Mouse (Mus musculus): ENCODE measurements around the gene Dtx2.

Gene Dtx2

DNA sequence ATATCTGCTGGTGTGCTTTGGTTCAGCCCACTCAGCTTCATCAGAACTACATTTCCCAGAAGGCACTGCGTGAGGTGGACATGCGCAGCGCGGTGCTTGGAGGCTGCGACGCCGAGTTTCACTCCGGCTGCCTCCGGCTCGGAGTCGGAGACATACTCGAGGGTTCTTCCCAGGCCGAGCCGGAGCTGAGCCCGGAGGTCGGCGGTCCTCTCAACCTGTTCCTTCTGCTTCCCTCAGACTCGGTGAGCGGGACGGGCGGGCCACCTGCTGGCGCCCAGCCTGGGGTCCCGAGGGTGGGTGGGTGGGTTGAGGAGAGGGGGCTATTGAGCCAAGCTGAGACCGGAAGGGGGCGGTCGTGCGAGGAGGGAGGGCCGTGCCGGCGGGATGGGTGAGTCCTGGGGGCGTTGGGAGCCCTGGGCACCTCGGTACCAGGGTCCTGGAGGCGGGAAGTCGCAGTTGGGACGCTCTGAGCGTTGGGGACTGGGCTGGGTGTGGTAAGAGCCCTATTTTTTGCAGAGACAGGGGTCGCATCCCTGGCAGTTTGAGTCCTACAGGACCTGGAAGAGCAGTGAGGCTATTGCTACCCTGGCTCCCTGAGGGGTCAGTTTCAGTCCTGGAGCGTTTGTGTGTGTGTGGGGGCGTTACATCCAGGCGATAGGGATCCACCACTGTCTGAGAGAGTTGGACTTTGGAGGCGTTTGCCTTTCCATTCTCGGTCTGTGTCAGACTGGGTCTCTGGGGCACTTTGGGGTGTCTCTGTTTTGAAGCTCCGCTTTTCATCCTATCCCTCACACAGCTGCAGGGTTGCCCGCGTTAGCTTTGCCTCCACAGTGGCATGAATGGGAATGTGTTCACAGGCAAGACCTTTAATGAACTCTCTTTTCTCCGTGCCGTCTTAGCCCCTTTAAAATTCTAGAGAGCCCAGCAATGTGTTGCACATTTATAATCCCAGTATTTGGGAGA, at the start of gene Dtx2:
TSS of gene Dtx2 (plus strand) at position 76 of the 963 bp plus-strand sequence.
- ATAC-seq (ENCODE audit: low TSS enrichment): peak; percentile 98

DNA sequence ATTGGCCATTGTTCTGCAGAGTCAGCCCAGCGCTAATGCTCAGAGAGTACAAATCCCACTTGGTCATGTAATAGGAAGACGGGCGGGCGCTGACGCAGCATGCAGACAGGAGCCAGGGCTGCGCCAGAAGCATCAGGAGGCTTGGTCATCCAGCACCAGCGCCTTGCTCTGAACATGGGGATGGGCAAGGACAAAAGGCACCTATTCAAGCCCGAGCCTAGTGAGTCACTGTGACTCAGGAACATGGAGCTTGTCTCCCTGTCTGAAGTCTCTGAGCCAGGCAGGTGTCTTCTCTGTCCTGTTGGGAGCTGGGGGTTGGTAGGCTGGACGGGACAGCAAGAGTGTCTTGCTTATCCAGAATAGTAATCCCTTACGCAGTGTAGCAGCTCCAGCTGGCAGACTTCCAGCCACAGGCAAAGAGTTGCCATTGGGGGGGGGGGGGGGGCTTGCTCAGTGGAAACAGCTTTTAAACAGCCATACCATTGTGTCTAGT, 48.6 kb upstream of the Dtx2 start:
- peak; percentile 59; the same call in 1 of the 2 replicates for ATAC-seq (ENCODE audit: low TSS enrichment)

DNA sequence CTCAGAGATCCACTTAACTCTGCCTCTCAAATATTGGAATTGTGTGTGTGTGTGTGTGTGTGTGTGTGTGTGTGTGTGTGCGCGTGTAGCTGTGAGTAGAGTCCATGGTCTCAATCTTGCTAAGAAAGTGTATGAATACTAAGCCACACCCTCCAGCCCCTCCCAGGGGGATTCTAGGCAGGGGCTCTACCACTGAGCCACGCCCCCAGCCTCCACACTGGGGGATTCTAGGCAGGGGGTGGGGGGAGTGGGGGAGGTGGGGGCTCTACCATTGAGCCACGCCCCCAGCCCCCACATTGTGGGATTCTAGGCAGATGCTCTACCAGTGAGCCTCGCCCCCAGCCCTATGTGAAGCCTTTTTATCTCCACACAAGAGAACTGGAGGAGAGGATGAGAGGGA, 48.0 kb upstream of the Dtx2 start:
- no peak for ATAC-seq (ENCODE audit: low TSS enrichment)

DNA sequence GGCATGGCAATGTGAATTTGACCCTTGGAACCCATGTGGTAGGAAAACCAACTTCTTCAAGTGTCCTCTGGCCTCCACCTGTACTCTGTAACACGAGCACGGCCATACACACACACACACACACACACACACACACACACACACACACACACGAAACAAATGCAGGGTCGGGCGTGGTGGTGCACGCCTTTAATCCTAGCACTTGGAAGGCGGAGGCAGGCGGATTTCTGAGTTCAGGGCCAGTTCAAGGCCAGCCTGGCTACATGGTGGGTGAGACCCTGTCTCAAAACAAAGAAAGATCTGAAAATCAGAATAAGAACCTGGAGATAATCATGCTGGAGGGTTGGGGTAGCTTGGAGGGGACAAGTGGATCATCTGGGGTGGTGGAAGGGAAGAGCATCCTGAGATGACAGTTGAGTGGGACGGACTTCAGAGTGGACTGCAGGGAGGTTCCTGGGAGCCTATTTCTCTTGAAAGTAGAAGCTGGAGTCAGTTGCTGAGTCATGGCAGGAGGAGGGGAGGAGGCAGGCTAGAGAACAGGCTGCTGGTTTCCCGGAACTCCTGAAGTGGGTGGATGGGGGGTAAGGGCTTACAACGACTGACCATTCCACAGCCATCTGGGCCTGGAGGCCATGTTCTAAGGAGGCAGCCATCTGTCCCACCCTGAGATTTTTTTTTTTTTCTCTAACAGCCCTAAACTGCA, 43.7 kb upstream of the Dtx2 start:
- peak; percentile 52; the same call in 1 of the 2 replicates for ATAC-seq (ENCODE audit: low TSS enrichment)

DNA sequence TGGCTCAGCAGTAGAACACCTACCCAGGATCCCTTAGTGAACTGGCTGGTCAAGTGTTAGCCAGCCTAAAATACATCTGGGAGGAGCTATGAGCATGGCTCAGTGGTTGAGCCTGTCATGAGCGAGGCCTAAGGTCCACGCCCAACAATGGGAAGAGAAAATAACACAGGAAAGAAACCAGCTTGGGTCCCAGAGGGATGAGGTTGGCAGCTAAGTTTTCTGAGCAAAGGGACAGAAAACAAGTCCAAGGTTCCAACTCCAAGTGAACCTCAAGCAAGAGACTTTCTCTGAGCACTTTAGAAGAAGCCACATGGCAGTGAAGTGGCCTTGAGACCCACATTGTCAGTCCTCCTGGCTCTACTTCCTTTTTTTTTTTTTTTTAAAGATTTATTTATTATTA, 42.9 kb upstream of the Dtx2 start:
- no peak for ATAC-seq (ENCODE audit: low TSS enrichment)

DNA sequence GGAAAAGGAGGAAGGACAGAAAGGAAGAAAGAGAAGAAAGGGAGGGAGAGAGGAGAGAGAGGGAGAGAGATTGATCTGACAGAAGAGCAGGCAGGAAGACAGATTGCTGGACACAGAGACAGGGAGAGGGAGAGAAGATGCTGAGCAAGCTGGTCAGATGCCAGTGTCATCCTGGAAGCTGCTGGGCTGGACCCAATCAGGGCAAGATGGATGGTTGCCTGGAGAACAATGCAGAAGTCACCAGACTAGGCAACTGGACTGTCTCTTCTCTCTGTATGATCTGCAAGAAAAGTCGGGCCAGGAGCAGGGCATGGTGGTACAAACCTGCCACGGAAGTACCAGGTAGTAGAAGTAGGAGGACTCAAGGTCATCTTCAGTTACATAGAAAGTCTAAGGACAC, 41.8 kb upstream of the Dtx2 start:
- no peak for ATAC-seq (ENCODE audit: low TSS enrichment)

DNA sequence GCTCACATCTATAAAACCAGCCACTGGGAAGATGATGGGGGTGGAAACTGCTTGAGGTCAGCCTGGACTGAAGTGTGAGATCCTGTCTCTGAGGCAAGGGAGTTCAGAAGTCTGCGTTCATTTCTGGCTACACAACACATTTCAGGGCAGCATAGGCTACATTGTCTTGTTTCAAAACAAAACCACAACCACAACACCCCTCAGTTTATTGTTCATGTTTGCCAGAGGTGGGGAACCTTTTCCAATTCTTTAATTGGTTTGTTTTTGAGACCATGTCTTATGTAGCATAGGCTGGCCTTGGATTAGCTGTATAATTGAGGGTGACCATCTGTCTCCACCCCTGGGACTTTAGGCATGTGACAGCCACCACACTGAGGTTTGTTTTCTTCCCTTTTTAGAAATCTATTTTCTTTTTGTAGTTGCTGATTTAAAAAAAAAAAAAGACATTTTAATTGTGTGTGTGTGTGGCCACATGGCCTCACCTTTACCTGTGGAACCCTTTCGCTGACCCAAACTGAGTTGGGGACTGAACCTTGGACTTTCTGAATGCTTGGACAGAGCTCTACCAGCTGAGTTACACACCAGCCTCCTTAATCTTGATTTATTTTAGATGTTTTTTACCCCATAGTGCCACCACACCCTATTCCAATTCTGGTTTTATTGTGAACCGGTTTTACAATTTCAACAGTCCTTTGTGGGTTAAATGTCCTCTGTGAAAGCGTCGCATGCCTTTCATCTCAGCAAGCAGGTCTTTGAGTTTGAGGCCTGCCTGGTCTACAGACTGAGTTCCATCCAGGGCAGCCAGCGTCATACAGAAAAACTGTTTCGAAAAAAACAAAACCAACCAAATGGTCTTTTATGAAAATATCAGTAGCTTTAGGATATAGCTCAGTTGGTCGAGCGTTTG, 38.0 kb upstream of the Dtx2 start:
- ATAC-seq (ENCODE audit: low TSS enrichment): no peak

DNA sequence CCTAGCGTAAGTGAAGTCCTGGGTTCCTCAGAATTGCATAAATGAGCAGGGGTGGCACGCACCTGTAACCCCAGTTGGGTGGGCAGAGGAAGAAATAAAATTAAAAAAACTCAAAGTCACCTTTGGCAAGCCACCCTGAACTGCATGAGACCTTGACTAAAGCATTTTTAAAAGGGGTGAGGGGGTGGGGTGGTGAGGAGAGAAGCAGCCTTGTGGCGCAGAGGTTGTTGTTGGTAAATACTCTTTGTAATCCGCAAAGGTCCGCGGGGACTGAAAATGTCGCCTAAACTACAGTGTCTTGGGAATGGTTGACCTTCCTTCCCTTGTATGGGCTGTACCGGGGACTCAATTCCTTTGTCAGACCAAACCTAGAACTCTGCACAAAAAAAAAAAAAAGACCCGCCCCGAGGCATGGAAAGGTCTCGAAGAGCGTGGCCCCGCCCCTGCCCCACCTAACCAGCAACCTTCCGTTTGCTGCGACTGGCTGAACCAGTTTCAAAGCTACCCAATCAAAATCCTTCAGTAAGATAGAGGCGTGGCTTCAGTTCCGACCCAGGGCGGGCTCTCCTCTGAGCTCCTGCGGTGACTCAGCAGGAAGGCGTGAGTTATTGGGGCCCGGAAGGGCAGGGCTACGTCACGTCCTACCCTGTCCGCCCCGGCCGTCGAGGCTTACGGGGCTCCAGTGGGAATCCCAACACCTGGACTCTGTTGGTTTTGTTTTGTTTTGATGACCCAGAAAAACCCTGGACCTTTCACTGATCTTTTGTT, 37.2 kb upstream of the Dtx2 start:
- ATAC-seq (ENCODE audit: low TSS enrichment): peak; percentile 93

DNA sequence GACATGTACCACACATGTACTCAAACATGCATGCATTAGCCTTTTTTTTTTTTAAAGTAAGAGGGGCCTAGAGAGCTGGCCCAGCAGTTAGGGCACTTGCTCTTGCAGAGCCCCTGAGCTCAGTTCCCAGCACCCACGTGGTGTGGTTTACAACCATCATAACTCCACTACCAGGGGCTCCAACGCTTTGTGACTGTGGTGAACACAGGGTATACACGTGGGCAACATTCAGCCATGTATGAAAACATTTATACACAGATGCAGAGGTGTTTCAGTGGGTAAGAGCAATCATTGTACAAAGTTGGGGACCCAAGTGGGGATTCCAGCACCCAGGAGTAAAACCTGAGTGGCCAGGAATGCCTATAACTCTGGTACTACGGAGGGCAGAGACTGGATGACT, 36.2 kb upstream of the Dtx2 start:
- no peak for ATAC-seq (ENCODE audit: low TSS enrichment)

DNA sequence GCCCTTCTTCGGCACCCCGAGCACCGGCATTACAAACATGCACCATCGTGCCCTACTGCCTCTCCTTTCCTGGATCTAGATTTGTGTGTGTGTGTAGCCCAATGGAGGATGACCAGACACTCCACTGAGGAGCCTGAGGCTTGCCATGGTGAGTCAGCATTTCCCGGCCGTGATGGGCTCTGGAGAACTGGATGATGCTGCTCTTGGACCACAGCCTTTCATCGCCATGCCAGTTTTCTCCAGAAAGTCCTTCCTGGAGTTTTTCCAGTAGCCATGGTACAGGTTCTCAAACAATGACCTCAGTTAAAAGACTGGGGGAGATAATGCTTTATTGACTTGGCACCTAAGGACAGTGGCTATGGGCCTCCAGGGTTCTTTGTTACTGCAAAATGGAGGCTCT, 34.7 kb upstream of the Dtx2 start:
- ATAC-seq (ENCODE audit: low TSS enrichment): no peak

DNA sequence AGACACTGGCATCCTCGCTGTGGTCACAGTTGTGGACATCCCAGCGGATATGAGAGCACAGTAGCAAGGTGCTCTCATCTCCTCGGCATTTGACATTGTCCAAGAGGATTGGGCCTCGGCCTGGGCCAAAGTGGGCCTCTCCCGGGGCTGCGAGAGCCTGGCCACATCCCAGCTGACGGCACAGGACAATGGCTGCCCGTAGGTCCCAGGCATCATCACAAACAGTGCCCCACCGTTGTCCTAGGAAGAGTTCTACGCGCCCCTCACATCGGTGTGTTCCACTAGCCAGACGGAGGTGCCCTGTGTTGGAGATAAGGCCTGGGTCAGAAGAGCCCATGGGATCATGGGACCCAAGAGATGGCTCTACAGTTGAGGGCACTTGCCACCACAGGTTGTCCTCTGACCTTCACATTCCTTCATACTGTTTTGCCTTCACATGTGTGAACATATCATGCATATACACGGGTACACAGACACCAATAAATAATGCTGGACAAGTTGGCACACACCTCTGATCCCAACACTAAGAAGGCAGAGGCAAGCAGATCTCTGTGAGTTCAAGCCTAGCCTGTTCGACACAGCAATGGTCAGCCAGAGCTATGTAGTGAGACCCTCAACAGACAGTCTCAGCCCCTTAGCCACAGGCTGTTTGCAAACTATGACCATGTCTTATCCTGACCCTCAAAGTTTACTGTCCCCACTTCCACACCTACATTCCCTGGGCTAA, 33.5 kb upstream of the Dtx2 start:
- ATAC-seq (ENCODE audit: low TSS enrichment): no peak

DNA sequence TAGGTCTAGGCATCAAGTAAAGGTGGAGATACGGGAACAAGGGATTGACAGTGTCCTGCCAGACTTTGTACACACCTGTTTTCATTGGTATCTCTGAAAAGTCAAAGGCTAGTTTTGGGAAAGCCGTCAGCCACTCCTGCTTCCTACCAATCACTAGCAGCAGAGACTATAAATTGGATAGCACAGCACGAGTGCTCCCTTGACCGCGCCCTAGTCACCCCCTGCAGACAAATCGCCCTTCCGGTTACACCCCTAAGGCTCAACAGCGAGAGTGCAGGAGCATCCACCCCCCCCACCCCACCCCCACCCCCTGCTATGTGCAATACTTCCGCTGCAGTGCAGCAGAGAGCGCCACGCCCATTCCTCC, 32.5 kb upstream of the Dtx2 start:
- no peak for ATAC-seq (ENCODE audit: low TSS enrichment)

DNA sequence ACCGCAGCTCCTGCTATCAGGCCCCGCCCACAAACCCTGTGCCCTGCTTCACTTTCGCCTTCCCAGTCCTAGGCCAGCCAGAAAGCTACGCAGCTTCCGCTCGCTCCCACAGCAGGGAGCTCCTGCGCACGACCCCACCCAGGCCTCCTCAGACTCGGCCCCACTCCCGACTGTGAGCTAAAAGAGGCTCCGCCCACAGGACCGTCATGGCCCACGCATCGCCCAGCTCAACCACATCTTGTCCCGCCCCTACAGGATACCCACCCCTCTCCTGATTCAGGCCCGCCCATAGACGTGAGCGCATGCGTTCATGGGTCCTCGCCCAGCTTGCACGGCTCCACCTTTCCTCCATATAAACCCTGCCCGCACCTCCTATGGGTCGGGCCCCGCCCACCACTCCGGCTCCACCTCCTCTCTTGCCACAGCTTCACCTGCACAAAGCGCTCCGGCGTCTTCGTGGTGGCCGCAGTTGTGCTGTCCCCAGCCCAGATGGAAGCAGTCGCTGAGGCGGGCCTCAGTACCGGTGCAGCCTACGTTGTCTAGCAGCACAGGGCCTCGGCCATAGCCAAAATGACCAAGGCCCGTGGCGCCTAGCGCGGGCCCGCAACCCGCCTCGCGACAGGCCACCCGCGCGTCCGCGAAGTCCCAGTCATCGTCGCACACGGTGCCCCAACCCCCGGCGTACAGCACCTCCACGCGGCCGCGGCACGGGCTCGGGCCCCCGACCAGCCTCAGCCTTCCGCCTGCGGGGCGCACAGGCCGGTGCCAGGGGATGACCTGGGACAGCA, 31.9 kb upstream of the Dtx2 start:
- peak; percentile 93 for ATAC-seq (ENCODE audit: low TSS enrichment)

DNA sequence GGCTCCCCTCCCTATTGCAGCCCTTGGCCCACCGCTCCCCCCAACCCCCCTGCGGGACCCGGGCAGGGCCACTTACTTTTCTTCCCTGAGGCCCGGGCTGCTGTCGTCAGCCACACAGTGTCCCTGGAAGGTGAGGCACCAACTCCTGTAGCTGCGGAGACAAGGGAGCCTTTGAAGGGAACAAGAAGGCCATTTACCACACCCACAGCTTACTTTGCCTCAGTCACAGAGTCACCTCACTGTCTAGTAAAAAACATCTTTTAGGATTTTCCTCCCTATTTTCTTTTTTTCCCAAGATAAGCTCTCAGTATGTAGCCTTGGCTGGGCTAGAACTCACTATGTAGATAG, 31.3 kb upstream of the Dtx2 start:
- 0 out of 2 replicates have a peak, but pooled peaks have one; percentile 2 for ATAC-seq (ENCODE audit: low TSS enrichment)

DNA sequence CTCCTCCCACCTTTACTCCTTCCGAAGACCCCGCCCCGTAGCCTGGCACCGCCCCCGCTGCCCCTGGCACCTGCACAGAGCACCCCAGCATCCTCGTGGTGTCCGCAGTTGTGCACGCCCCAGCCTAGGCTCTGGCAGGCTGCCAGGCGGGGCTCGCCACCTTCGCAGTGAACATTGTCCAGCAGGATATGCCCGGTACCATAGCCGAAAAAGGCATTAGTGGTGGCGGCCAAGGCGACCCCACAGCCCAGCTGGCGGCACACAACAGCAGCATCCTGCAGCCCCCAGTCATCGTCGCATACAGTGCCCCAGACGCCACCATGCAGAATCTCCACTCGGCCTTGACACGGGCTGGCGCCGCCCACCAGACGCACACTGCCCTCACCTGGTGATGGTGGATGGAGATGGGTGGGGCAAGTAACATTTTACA, 29.1 kb upstream of the Dtx2 start:
- no peak for ATAC-seq (ENCODE audit: low TSS enrichment)

DNA sequence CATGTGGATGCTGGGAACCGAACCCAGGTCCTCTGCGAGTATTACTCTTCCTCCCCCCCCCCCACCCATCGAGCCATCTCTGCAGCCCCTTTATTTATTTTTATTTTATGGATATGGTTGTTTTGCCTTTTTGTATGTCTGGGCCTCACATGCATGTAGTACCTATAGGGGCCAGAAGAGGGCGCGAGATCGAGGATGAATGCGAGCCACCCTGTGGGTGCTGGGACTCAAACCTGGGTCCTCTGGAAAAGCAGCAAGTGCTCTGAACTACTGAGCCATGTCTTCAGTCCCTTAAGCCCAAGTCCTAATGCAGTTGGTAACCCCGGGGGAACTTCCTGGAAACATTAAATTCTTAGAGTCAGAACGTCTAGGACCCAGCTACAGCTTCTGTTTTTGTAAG, 27.7 kb upstream of the Dtx2 start:
- ATAC-seq (ENCODE audit: low TSS enrichment): no peak

DNA sequence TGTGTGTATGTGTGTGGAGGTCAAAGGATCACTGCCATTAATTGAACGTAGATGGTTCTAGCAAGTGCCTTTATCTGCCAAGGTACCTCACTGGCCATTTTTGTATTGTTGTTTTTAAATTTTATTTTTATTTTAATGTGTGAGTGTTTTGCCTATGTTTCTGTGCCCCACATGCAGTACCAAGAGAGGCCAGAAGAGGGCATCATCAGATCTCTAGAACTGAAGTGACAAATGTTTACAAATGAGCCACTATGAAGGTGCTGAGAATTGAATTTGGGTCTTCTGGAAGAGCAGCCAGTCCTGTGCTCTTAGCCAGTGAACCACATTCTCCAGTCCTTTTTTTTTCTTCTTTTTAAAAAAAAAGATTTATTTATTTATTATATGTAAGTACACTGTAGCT, 25.8 kb upstream of the Dtx2 start:
- no peak for ATAC-seq (ENCODE audit: low TSS enrichment)

DNA sequence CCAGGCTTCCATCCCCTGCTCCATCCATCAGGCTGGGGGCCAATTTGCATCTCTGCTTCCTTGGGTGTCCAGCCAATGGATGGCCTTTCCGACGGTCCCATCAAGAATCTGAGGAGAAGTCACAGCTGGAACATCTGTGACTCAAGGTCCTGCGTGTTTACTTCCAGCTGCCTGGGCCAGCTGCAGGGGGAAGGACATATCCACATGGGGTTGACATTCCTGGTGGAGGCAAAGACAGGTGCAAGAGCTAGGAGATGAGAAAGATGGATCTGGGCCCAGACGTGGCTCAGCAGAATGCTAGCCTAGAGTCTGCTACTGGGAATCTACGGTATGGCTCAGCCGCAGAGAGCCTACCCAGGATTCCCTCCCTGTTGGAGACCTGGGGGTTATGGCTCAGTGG, 24.4 kb upstream of the Dtx2 start:
- no peak for ATAC-seq (ENCODE audit: low TSS enrichment)

DNA sequence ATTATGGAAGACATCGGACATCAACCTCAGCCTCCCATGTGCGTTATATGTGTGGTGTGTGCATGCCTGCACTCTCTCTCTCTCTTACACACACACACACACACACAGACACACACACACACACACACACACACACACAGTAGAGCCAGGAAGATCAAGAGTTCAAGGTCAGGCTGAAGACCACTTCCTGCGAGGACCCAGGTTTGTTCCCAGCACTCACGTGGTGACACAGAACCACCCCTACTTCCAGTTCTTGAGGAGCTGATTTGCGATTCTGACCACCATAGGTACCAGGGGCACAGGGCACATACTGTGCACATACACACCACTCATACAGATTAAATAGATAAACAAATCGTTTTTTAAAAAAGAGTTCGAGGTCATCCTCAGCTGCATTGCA, 22.7 kb upstream of the Dtx2 start:
- no peak for ATAC-seq (ENCODE audit: low TSS enrichment)

DNA sequence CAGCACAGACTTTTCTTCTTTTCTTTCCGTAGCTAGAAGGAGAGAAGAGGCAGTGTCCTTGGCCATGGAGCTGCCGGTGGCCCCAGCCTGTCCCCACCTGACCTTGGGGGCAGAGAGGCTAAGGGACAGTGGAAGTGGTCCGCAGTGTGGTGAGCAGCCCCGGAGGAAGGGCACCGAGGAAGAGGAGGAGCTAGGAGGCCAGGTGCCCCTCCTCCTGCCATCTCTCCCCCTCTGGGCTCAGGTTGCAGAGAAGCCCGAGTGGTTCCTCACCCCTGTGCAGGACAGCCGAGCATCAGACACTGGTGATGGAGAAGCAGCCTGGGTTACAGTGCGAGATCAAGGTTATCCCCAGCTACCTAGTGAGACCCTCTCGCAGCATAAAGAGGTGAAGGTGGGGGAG, 20.2 kb upstream of the Dtx2 start, which contains the start of gene Ssc4d:
TSS of gene Ssc4d (minus strand) at position 167 of the 400 bp plus-strand sequence.
- ATAC-seq (ENCODE audit: low TSS enrichment): no peak
